Mouse (Mus musculus) CD4-positive helper T cell, adult 2 months (primary cell): ENCODE data around the gene Slc22a14.
A peak's percentile ranks its signal among the peaks of the same experiment; 100 is the strongest.

Source experiments
- DNase-seq: peaks from one replicate; pipeline ENCODE4 v3.0.0-alpha.2; 2012; ENCODE audit warnings: low read depth, missing footprints, low spot score

Gene Slc22a14

GRCm38 (mm10) chr9:119206666-119207065 lies 158.7 kb downstream of the Slc22a14 start:
- DNase-seq: no peak

- DNase-seq: no peak
Observed at GRCm38 (mm10) chr9:119205756-119206155, 159.6 kb downstream of the Slc22a14 start.

- DNase-seq: no peak
Observed at GRCm38 (mm10) chr9:119203617-119204016, 161.7 kb downstream of the Slc22a14 start.

GRCm38 (mm10) chr9:119201653-119202052 lies 163.7 kb downstream of the Slc22a14 start:
- DNase-seq: no peak

- DNase-seq: no peak
Observed at GRCm38 (mm10) chr9:119199151-119199861, 166.0 kb downstream of the Slc22a14 start.

- peak; percentile 20 for DNase-seq
Observed at GRCm38 (mm10) chr9:119192202-119192990, 173.0 kb downstream of the Slc22a14 start.

GRCm38 (mm10) chr9:119181241-119181728 lies 184.1 kb downstream of the Slc22a14 start:
- DNase-seq: no peak

- DNase-seq: no peak
Observed at GRCm38 (mm10) chr9:119179292-119179691, 186.1 kb downstream of the Slc22a14 start.

GRCm38 (mm10) chr9:119167608-119168007 lies 197.7 kb downstream of the Slc22a14 start:
- no peak for DNase-seq

DNA sequence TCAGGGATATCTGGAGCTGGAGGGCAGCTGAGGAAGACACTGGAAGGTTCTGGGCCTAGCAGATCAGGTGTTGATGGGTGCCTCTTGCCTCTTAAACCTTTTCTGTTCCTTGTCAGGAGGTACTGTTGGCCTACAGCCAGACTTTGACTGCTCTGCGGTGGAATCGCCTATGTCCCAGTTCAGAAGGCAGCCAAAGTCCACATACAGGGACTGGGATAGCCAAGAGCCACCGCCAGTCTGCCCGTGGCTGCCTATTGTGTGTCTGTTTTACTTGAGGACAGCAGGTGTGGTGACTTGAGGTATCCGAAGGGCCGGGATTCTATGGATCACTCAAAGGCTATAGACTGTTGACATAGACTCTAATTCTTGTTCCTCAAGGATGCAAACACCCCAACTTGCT lies 199.8 kb downstream of the Slc22a14 start:
- no peak for DNase-seq

DNA sequence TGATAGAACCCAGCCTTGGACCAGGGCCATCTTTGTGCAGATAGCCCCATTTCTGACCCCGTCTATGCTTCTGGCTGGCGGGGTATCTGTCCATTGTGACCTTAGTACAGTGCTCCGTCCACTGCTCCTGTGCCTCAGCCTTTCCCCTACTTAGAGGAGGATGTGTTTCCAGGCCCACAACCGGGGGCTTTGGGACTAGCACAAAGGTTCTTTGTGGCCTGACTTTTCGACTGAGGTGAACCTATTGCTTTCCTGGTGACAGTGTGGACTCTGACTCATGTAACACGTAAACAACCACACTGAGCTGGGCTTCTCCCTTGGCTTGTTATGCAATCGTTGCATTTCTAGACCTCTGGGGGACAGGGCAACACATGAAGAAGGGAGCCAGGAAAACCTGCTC lies 200.6 kb downstream of the Slc22a14 start:
- no peak for DNase-seq

- DNase-seq: no peak
Observed at GRCm38 (mm10) chr9:119160689-119161088, 204.7 kb downstream of the Slc22a14 start.

DNA sequence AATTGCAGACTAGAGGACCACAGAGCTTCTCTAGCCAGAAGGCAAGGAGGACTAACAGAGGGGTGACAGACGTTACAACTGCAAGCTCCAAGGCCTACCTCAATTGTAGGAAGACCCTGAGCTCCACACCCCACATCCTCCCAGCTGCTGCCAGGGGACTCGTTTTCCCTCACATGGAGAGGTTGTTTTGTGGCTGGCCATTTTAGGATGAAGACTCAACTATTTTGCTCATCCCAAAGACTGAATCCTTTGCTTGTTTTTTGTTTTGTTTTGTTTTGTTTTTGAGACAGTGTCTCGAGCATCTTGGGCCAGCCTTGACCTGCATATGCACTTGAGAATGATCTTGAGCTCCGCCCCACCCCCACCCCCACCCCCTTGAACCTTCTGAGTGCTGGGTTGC lies 206.5 kb downstream of the Slc22a14 start, which contains the start of gene Gm47289:
Gm47289 (plus strand) TSS at position 301 of the 400 bp plus-strand sequence.
- no peak for DNase-seq

DNA sequence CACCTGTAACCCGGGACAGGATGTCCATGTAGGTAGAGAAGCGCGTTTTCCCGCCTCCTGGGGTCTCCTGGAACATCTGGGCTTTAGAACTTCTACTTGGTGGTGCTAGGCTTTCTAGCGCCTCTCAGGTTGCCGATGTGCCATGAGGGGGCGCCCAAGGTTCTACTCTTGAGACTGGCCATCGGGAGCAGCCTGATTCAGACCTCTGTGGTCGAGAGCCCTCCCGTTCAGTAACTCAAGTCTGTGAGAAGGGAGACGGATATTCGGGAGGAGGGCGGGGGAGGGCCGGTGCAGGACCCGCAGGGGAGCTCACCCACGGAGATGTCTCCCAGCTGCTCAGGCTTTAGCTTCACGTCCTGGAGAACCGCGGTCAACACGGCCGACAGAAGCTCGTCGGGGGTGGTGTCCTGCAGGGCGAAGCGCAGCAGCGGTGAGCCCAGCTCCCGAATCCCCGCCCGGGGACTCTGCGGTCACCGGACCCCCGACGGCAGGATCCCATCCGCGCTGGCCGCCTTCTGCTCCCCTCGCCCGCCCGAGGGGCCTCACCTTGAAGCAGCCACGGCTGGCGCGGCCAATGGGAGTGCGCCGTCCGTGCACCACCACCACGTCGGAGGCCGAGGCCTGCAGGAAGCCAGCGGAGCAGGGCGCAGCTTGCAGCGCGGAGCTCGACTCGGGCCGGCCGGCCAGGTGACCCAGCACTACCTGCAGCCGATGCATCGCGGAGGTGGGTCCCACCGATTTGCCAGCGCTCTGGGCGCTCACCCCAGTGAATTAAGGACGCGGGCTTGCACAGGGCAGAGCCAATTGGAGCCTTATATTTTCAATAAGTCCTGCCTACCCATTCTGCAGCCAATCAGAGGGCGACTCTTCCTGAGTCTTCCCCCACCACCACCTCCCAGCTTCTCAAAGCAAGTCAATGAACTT lies 208.8 kb downstream of the Slc22a14 start, which contains the start of gene Acaa1b:
Acaa1b (minus strand) TSS at position 816 of the 924 bp plus-strand sequence.
- peak; percentile 46 for DNase-seq

DNA sequence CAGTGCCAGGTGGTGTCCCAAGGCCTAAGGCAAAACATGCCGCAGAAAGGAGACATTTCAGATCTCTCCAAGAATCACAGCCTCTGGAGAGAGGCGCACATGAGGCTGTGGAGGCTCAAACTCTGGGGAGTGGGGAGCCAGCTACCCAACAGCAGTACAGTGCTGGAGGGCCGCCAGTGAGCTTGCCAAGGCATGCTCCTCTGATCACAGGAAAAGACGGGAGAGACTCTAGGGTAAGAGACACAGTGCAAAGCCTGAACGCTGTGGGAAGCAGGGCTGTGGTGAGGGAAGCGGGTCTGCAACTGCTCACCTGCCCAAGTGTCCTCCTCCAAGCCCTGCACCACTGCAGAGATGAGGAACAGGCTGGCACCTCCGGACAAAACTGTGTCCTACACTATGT lies 209.5 kb downstream of the Slc22a14 start:
- no peak for DNase-seq

- no peak for DNase-seq
Observed at GRCm38 (mm10) chr9:119155416-119155815, 209.9 kb downstream of the Slc22a14 start.

- no peak for DNase-seq
Observed at GRCm38 (mm10) chr9:119151751-119152150, 213.6 kb downstream of the Slc22a14 start.

- no peak for DNase-seq
Observed at GRCm38 (mm10) chr9:119149601-119150000, 215.8 kb downstream of the Slc22a14 start.

- no peak for DNase-seq
Observed at GRCm38 (mm10) chr9:119146098-119146770, 219.1 kb downstream of the Slc22a14 start.

DNA sequence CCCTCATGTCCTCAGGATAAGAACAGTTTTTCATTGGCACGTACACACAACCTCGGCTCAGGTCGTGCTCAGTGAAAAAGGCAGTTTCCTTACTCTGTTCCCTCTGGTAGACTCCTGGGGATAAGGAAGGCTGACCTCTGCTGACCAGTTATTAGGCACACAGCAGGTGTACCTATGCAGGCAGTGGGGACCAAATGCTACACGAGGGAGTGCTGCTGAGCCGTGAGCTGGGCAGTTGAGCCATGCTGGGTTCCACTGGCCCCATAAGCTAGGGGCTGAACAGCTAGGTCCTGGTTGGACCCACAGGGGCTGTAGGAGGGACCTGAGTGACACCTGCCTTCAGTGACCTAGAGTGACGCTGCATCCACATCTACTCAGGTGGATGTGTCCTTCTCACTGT lies 219.7 kb downstream of the Slc22a14 start:
- no peak for DNase-seq

GRCm38 (mm10) chr9:119145137-119145536 lies 220.2 kb downstream of the Slc22a14 start:
- no peak for DNase-seq
